Mouse (Mus musculus): ENCODE measurements at regions not wholly inside any gene's neighbourhood (a gene's known extent, or its start where the extent isn't known, plus 50 kb on each side); places are given as distances from the start of the nearest gene placed in this dataset.
"Not testable (repeated sequence)": the region's sequence is repeated elsewhere in the genome, so short reads cannot be mapped to it uniquely, and the experiment has no call there.

DNA sequence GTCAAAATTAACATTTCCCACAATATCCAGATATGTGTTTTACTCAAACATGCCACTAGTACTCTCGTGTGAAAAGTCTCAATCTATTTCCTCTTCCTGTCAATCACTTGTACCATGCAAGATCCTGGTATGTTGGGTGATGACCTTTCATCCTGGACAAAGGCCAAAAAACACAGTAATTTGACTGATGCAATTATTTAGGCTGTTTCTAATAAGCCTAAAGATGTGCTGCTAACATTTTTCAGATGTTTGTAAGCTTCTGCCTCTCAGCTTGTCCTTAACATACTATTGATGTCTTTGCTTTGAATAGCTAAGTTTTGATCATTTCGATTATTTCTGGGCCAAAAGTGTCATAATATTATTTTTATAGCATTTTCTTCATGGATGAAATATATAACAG is 418.4 kb upstream of the Arrdc4 start:
- no peak overlapping the region for H3K4me3 ChIP-seq
- DNase-seq: no peak
- intact Hi-C loops (cut with DNase I): no loop called here
- TF ChIP-seq CTCF (IDR thresholded peaks at IDR 0.05): no peak
- H3K27ac ChIP-seq: no peak overlapping the region

DNA sequence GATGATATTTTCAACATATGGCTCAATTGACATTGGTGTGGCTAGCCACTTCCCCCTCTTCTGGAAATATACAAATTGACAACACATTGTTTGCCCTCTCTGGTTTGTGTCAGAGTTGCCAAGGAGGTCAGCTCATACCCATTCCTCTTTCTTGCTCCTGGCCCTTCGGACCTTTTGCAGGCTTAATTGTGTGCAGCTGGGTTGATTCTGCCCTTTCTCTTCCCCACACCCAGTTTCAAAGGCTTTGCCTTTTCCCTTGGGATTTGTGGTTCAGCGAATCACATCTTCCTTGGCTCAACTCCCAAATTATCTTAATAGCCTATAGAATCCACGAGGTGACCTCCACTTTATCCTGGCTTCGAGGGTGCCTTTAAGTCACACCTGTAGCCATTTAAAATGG is 412.9 kb upstream of the Arrdc4 start:
- Histone ChIP-seq H3K4me3 (no peak overlapping the region), H3K27ac (no peak overlapping the region)
- TF ChIP-seq CTCF (IDR thresholded peaks at IDR 0.05): no peak
- DNase-seq: no peak
- intact Hi-C loops (cut with DNase I): no loop called here

DNA sequence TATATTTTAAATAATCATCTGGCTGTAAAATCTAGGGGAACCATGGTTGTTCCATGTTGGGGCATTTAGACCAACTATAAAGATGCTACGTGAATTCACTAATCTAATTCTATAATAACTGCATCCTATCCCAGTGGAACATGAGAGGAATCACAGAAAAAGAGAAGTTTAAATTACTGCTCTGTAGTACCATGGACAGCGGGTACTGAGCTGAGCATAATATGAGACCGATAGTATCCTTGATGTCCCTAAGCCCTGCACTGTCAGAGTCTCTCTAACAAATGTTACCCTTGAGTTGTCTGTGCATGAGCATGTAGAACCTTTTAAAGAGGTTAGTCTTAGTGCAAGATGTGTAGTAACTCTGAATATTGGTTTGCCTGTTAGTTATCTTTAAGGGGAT is 393.3 kb upstream of the Arrdc4 start:
- intact Hi-C loops (cut with DNase I): no loop called here
- no peak for TF ChIP-seq CTCF (IDR thresholded peaks at IDR 0.05)
- Histone ChIP-seq H3K27ac (no peak overlapping the region), H3K4me3 (no peak overlapping the region)
- no peak for DNase-seq

DNA sequence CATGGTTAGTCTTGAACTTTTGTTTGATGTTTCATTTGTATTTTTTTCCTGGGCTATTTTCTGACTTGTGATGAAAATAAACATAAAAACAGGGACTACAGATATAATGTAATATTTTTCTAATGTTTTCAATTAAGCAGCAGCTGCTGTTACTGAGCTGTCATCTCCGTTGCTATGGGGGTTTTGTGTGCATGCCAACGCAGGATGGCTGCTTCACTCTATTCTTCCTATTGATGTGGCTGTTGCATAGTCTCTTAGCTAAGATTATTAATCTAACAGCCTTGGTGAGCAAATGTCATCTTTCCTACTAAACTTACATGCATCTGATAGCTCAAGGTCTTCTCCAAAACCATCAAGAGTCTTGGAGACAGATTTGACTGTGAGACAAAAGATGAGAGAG is 384.4 kb upstream of the Arrdc4 start:
- intact Hi-C loops (cut with DNase I): no loop called here
- no peak overlapping the region for H3K27ac ChIP-seq
- no peak for DNase-seq
- TF ChIP-seq CTCF (IDR thresholded peaks at IDR 0.05): no peak
- no peak overlapping the region for H3K4me3 ChIP-seq

DNA sequence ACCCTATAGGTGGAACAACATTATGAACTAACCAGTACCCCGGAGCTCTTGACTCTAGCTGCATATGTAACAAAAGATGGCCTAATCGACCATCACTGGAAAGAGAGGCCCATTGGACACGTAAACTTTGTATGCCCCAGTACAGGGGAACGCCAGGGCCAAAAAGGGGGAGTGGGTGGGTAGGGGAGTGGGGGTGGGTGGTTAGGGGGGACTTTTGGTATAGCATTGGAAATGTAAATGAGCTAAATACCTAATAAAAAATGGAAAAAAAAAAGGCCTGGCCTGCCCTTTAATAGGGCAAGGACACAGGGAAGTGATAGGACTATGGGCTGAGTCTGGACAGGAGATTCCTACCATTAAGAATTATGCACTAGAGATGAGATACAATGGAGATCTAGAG is 352.7 kb upstream of the Arrdc4 start:
- H3K4me3 ChIP-seq; intact Hi-C loops (cut with DNase I); DNase-seq; H3K27ac ChIP-seq: not testable (repeated sequence)

DNA sequence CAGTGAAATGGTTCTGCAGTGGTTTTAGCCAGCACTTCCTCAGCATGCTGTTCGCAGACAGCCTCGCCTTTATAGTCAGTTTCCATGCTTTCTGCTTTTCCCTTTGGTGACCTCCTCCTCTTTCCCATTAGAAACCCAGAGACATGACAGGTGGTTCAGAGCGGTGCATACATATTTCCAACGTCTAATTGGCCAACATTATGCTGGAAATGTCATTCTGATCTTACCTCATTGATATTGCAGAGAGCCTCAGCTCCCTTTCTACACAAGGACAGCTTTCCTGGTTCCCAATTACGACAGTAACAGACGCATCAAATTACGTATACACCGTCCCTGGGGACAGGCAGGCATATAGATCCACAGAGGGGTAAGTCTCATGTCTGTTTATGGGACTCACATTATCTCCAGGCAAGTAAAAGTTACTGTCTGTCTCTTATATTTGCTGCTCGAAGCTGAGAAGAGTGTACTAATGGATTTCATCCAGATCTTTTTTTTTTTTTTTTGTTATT is 348.6 kb upstream of the Arrdc4 start:
- no peak for DNase-seq
- Histone ChIP-seq H3K27ac (no peak overlapping the region), H3K4me3 (no peak overlapping the region)
- no peak for TF ChIP-seq CTCF (IDR thresholded peaks at IDR 0.05)
- intact Hi-C loops (cut with DNase I): no loop called here

DNA sequence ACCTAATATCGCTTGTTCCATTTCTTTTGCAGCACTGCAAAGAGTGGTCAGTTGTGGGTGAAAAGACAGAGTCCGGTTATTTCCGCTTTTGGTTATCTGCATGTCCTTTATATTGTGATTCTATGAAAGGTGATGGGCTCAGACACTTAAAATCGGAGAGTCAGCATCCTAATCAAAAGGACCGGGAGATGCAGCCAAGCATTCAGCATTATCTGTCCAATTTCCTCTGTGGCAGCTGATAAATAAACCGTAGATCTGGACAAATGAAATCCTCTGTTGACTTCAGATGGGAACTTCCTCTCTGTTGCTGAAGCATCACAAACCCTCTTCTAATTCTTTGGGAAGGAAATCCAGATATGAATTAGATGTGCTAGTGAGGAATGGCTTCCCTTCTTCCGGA is 325.7 kb upstream of the Arrdc4 start:
- DNase-seq: no peak
- intact Hi-C loops (cut with DNase I): no loop called here
- H3K4me3 ChIP-seq: no peak overlapping the region

DNA sequence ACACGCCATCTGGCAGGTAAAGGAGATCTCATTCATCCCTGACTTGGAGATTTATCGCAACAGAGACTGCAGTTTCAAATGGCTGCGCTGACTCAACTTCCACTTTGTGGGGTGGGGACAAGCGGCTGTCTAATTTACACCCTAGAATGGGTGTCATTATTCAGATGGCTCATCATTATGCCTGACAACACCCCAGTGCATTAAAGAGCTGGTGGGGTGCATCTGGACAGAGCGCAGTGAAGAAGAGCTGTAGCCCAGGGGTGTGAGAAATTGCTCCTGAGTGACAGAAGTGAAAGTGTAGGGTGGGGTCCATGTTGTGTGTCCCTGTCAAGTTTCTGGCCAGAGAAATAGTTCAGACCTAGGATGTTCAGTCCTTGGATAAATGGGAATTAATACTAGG is 314.0 kb upstream of the Arrdc4 start:
- no peak for TF ChIP-seq CTCF (IDR thresholded peaks at IDR 0.05)
- Histone ChIP-seq H3K4me3 (no peak overlapping the region), H3K27ac (no peak overlapping the region)
- intact Hi-C loops (cut with DNase I): no loop called here
- no peak for DNase-seq

More for the DNA sequence above, 325.7 kb upstream of the Arrdc4 start:
- no peak for TF ChIP-seq CTCF (IDR thresholded peaks at IDR 0.05)
- H3K27ac ChIP-seq: no peak overlapping the region

DNA sequence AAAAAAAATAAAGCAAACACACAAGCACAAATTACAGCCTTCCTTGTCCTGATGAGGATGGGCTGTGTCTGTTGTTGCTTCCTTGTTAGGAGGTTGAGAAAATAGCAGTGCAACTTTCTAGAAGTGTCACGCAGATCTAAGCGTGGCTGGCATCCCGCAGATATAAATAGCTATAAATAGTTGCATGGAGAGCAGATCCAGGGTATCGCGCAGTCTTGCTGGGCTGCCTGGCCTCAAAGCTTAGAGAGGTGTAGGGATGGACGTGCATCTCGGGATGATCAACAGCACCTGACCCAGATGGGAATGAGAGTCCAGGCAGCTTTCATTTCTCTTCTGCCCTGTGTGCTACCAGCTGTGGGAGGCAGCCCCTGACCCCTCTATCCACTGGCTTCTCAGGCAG is 313.5 kb upstream of the Arrdc4 start:
- no peak for DNase-seq
- no peak overlapping the region for H3K4me3 ChIP-seq
- TF ChIP-seq CTCF (IDR thresholded peaks at IDR 0.05): no peak
- intact Hi-C loops (cut with DNase I): no loop called here
- H3K27ac ChIP-seq: no peak overlapping the region

DNA sequence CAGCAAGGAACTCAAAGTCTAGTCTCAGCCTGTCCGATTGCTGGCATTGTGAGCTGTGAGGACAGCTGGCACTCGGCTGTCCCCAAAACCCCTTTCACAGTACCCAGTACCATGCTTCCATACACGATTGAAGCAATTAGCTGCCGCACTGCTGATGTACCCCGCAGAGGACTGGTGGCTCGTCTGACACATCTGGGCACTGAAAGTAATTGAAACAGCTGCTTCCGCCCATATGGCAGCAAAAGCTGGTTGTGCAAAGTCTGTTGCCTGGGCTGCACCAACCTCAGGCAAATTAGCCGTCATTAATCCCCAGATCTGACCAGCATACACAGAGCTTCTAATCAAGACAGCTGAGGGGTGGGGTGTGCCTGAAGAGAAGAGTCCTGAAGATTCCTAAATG is 313.1 kb upstream of the Arrdc4 start:
- Histone ChIP-seq H3K4me3 (no peak overlapping the region), H3K27ac (no peak overlapping the region)
- no peak for TF ChIP-seq CTCF (IDR thresholded peaks at IDR 0.05)
- no peak for DNase-seq
- intact Hi-C loops (cut with DNase I): no loop called here

DNA sequence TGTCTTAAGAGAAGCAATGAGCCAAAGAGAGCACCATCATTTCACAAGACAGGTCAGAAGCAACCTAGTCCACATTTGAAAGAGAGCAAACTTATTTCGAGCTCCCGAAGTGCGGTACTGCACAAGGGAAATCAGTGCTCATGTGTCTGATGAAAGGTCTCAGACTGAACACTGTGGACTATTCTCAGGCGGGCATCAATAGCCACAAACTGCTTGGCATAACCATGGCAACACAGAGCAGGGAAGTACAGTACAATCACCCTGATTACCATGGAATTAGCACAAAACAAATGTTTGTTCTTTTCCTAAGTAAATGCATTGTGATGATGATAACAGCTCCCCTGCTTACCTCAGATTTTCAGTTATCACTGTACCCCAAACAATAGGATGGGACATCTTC is 312.2 kb upstream of the Arrdc4 start:
- no peak overlapping the region for H3K27ac ChIP-seq
- no peak for TF ChIP-seq CTCF (IDR thresholded peaks at IDR 0.05)
- intact Hi-C loops (cut with DNase I): no loop called here
- DNase-seq: no peak
- H3K4me3 ChIP-seq: no peak overlapping the region

DNA sequence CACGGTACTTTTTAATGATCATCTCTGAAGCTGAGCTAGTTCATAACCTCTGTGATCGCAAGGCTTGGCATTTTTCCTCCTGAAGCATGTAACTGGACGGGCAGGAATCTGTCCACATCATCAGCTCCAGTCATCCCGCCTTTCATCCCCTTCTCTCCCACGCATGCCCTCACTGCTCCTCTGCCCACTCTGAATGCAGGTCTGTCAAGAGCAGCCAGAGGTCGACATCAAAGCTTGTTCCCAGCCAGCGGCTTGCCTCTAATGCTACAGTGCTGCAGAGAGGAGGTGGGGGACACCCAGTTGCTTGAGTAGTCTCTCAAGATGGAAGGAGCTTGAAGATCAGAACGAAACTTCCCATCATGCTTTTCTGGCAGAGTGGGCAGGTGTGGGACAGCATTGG is 267.5 kb upstream of the Arrdc4 start:
- H3K27ac ChIP-seq: no peak overlapping the region
- H3K4me3 ChIP-seq: no peak overlapping the region
- TF ChIP-seq CTCF (IDR thresholded peaks at IDR 0.05): no peak
- DNase-seq: no peak
- intact Hi-C loops (cut with DNase I): no loop called here

DNA sequence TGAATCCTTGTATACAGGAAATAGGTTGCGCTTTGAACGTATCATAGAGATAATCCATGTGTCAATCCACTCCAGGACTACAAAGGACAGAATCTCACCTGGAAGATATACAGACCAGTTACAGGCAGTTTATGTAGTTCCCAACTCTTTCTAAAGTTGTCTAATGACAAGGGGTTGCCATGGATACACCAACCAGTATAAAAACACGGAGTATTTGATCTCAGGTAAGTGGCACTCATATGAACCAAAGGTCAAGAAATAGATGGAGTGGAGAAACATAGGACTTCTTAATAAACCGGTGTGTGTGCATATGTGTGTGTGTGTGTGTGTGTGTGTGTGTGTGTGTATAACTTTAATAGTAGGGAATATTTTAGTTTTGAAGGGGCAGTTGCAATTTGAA is 266.0 kb upstream of the Arrdc4 start:
- TF ChIP-seq CTCF (IDR thresholded peaks at IDR 0.05): no peak
- H3K27ac ChIP-seq: no peak overlapping the region
- H3K4me3 ChIP-seq: no peak overlapping the region
- no peak for DNase-seq
- intact Hi-C loops (cut with DNase I): no loop called here

DNA sequence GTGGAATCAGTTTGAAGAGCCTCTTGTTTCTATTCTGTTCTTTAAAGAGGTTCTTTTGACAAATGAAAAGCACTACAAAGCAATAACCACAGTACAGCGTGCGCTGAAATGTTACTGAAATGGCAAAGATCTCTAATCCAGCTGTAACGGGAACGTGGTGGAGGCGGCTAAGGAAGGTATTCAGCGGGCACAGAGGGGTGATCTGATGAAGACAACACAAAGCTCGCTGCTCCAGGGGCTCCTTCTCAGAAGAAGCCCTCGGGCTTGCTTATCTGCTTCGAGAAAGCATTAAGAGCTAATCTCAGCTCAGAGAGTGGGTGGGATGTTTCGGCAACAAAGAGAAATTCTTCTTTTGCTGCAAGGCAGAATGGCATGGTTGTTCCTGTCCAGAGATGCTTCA is 258.2 kb upstream of the Arrdc4 start:
- intact Hi-C loops (cut with DNase I): no loop called here
- H3K4me3 ChIP-seq: no peak overlapping the region
- no peak for DNase-seq
- H3K27ac ChIP-seq: no peak overlapping the region
- no peak for TF ChIP-seq CTCF (IDR thresholded peaks at IDR 0.05)

DNA sequence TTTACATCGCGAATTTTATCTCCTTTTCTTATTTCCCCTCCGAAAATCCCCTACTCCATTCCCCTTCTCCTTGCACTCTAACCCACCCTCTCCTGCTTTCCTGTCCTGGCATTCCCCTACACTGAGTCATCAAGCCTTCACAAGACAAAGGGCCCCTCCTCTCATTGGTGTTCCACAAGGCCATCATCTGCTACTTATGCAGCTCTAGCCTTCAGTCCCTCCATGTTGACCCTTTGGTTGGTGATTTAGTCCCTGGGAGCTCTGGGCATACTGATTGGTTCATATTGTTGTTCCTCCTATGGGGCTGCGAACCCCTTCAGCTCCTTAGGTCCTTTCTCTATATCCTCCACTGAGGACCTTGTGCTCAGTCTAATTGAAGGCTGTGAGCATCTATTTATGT is 239.0 kb upstream of the Arrdc4 start:
- Histone ChIP-seq H3K27ac (no peak overlapping the region), H3K4me3 (no peak overlapping the region)
- TF ChIP-seq CTCF (IDR thresholded peaks at IDR 0.05): no peak
- intact Hi-C loops (cut with DNase I): no loop called here
- no peak for DNase-seq

All from gastrocnemius, adult 2 months (tissue).